Comparison of ENCODE assay signal across 16 mouse cellular contexts in the genomic region with DNA sequence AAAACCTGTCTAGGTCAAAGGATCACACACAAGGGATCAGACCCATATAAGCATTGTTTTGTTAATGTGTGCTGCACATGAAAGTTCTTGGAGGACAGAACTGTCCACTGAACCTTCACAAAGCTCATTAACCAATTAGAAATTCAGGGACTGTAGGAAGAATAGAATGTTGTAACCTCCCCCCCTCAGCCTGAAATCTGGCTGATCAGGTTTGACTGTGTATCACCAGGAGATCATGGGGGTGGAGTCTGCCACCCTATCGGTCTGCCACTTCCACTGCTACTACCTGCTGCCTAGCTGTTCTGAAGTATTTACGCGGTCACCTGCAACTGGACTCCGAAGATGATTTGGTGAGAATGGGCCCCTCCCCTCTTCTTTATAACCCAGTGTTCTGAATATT. TPM values are rescaled to one million over a fixed set of nuclear protein-coding genes. Genes with fewer than 3 reads are reported as not detected.
A peak's percentile ranks its signal among the peaks of the same experiment; 100 is the strongest.
DNase-seq lines count a peak whose midpoint lies in the region; ATAC-seq lines count a peak whose summit lies in the region.
"Had no signal": no experiment of that assay in that cellular context is flagged by ENCODE, and none has a peak within 500 bp of the region (broad histone marks: within the 10 kb centered on the region; RNA-seq: fewer than 3 reads in every experiment).

No protein-coding gene starts in this region.

- peaks cover 3% of the 10 kb centered on the region; the same call in 1 of the 2 replicates for H3K9me3 ChIP-seq in lung, embryonic 16.5 days (ENCODE audit: control insufficient read depth, low read length)
- no peaks in the 10 kb centered on the region; the same call in 1 of the 2 replicates for H3K9me3 ChIP-seq in intestine, embryonic 16.5 days (ENCODE audit: control insufficient read depth, low read length)
- H3K9me3 ChIP-seq in stomach, embryonic 16.5 days (replicated peaks; ENCODE audit: control insufficient read depth, low read length), result peaks cover 3% of the 10 kb centered on the region; the same call in 1 of the 2 replicates
- H3K9me3 ChIP-seq: heart, embryonic 10.5 days had no signal

- no peak overlapping the region for H3K27ac ChIP-seq in lung, embryonic 16.5 days (ENCODE audit: low read length)
- H3K27ac ChIP-seq in intestine, embryonic 16.5 days (ENCODE audit: low read length), result no peak overlapping the region; the same call in 1 of the 2 replicates
- H3K27ac ChIP-seq in stomach, embryonic 16.5 days (ENCODE audit: low read length), result no peak overlapping the region
- H3K27ac ChIP-seq: embryonic facial prominence, embryonic 15.5 days; heart, embryonic 10.5 days; limb, embryonic 13.5 days had no signal

- WGBS in lung, embryonic 16.5 days, result 45% methylated on average over 4 of the region's 4 CpGs
- 53% methylated on average over 4 of the region's 4 CpGs for WGBS in intestine, embryonic 16.5 days
- 52% methylated on average over 4 of the region's 4 CpGs for WGBS in stomach, embryonic 16.5 days

- H3K9ac ChIP-seq in lung, embryonic 16.5 days (ENCODE audit: low read length), result no peak overlapping the region
- H3K9ac ChIP-seq in intestine, embryonic 16.5 days (ENCODE audit: low read depth, low read length), result no peak overlapping the region
- no peak overlapping the region for H3K9ac ChIP-seq in stomach, embryonic 16.5 days (ENCODE audit: low read length)
- H3K9ac ChIP-seq: embryonic facial prominence, embryonic 15.5 days; limb, embryonic 13.5 days had no signal

- no peak overlapping the region for H3K4me3 ChIP-seq in lung, embryonic 16.5 days (ENCODE audit: low read length)
- no peak overlapping the region for H3K4me3 ChIP-seq in intestine, embryonic 16.5 days (ENCODE audit: low read length)
- no peak overlapping the region for H3K4me3 ChIP-seq in stomach, embryonic 16.5 days (replicated peaks; ENCODE audit: low read length)
- H3K4me3 ChIP-seq: embryonic facial prominence, embryonic 15.5 days; heart, embryonic 10.5 days; limb, embryonic 13.5 days had no signal

- no peak overlapping the region for H3K4me2 ChIP-seq in lung, embryonic 16.5 days (ENCODE audit: low read depth, low read length)
- no peak overlapping the region for H3K4me2 ChIP-seq in intestine, embryonic 16.5 days (ENCODE audit: low read depth, low read length)
- H3K4me2 ChIP-seq in stomach, embryonic 16.5 days (ENCODE audit: low read depth, low read length), result peak overlapping the region; percentile 7; the same call in 1 of the 2 replicates
- H3K4me2 ChIP-seq: embryonic facial prominence, embryonic 15.5 days; limb, embryonic 13.5 days; midbrain, embryonic 11.5 days had no signal

- H3K36me3 ChIP-seq in lung, embryonic 16.5 days (ENCODE audit: control insufficient read depth, insufficient read depth, low read length), result no peaks in the 10 kb centered on the region
- no peaks in the 10 kb centered on the region for H3K36me3 ChIP-seq in intestine, embryonic 16.5 days (ENCODE audit: control insufficient read depth, insufficient read depth, low read length)
- H3K36me3 ChIP-seq in stomach, embryonic 16.5 days (ENCODE audit: control insufficient read depth, insufficient read depth, low read length), result no peaks in the 10 kb centered on the region
- H3K36me3 ChIP-seq: embryonic facial prominence, embryonic 15.5 days; heart, embryonic 10.5 days; limb, embryonic 13.5 days had no signal

- ATAC-seq in lung, embryonic 16.5 days (ENCODE audit: low read depth), result peak; percentile 49; the same call in 1 of the 2 replicates
- peak; percentile 73 for ATAC-seq in intestine, embryonic 16.5 days
- ATAC-seq in stomach, embryonic 16.5 days (ENCODE audit: insufficient read depth, low FRiP score), result peak; percentile 66; the same call in 1 of the 2 replicates
- ATAC-seq: forebrain, embryonic 16.5 days had no signal

- no peaks in the 10 kb centered on the region for H3K27me3 ChIP-seq in lung, embryonic 16.5 days (ENCODE audit: control insufficient read depth, insufficient read depth, low read depth, low read length)
- H3K27me3 ChIP-seq in intestine, embryonic 16.5 days (replicated peaks; ENCODE audit: control insufficient read depth, insufficient read depth, low read length), result no peaks in the 10 kb centered on the region
- no peaks in the 10 kb centered on the region for H3K27me3 ChIP-seq in stomach, embryonic 16.5 days (ENCODE audit: control insufficient read depth, insufficient read depth, low read length)
- H3K27me3 ChIP-seq: embryonic facial prominence, embryonic 15.5 days had no signal

- H3K4me1 ChIP-seq in lung, embryonic 16.5 days (replicated peaks; ENCODE audit: control insufficient read depth, insufficient read depth, low read length), result no peaks in the 10 kb centered on the region
- peaks cover 3% of the 10 kb centered on the region; the same call in 1 of the 2 replicates for H3K4me1 ChIP-seq in intestine, embryonic 16.5 days (ENCODE audit: control insufficient read depth, insufficient read depth, low read length)
- H3K4me1 ChIP-seq in stomach, embryonic 16.5 days (ENCODE audit: control insufficient read depth, insufficient read depth, low read length), result 0 out of 2 replicates have a peak, but pooled peaks cover 5% of the 10 kb centered on the region
- H3K4me1 ChIP-seq: embryonic facial prominence, embryonic 15.5 days; heart, embryonic 10.5 days; limb, embryonic 13.5 days had no signal

- DNase-seq in lung, postnatal 10 days, result no peak
- DNase-seq in kidney, postnatal 10 days, result peak; percentile 46
- no peak for DNase-seq in left cerebral cortex, adult 9 months (ENCODE audit: low spot score in 2 of 2)
- no peak for DNase-seq in frontal cortex, postnatal 36 days (ENCODE audit: low spot score in 2 of 2)
- DNase-seq: adrenal gland, postnatal 36 days; gastrocnemius, postnatal 14 days; heart, postnatal 36 days; thymus, postnatal 14 days had no signal

RNA-seq across cellular contexts. Expression of a gene that starts 18.8 kb away (rescaled TPM):
- 101 and 106 TPM in 2 replicates for polyA plus RNA-seq in lung, embryonic 16.5 days (2015; fragmentation: Nextera tagmentation; extraction: Ambion mirVana)
- polyA plus RNA-seq in intestine, embryonic 16.5 days (2015; fragmentation: Nextera tagmentation; extraction: Ambion mirVana), result 165 and 167 TPM in 2 replicates
- 108 and 109 TPM in 2 replicates for polyA plus RNA-seq in stomach, embryonic 16.5 days (2015; fragmentation: Nextera tagmentation; extraction: Ambion mirVana)

RNA-seq across cellular contexts. Expression of a gene that starts 30.7 kb away (rescaled TPM):
- 0.98 and 2.0 TPM in 2 replicates for polyA plus RNA-seq in lung, embryonic 16.5 days (2015; fragmentation: Nextera tagmentation; extraction: Ambion mirVana)
- polyA plus RNA-seq in intestine, embryonic 16.5 days (2015; fragmentation: Nextera tagmentation; extraction: Ambion mirVana), result 1.0 TPM in 2 replicates
- 1.8 and 1.9 TPM in 2 replicates for polyA plus RNA-seq in stomach, embryonic 16.5 days (2015; fragmentation: Nextera tagmentation; extraction: Ambion mirVana)

RNA-seq across cellular contexts. Expression of a gene that starts 50.4 kb away (rescaled TPM):
- polyA plus RNA-seq in lung, embryonic 16.5 days (2015; fragmentation: Nextera tagmentation; extraction: Ambion mirVana), result 0.19 and 0.29 TPM in 2 replicates
- polyA plus RNA-seq in intestine, embryonic 16.5 days (2015; fragmentation: Nextera tagmentation; extraction: Ambion mirVana), result 0.61 TPM in 2 replicates
- polyA plus RNA-seq in stomach, embryonic 16.5 days (2015; fragmentation: Nextera tagmentation; extraction: Ambion mirVana), result 0.25 and 0.31 TPM in 2 replicates
